Mouse (Mus musculus) heart, postnatal 0 days (tissue): Measurements from ENCODE around the gene Ldlrad3. TPM values are rescaled to one million over a fixed set of nuclear protein-coding genes. Genes with fewer than 3 reads are reported as not detected.

Experiments used
- ATAC-seq: fragments of 200-750 bp; cut with Nextera tagmentation; 2 replicates; pipeline ENCODE4 v1.8.0; 2017; ENCODE audit warnings: low read depth, moderate number of reproducible peaks, moderate library complexity; ENCODE audit not compliant: insufficient read depth
- DNase-seq: peaks from one replicate; pipeline ENCODE4 v3.0.0-alpha.2; 2016; ENCODE audit warnings: low spot score
- H3K27ac ChIP-seq: fragments of 300-500 bp; sonication (generic); 2 replicates; pipeline ENCODE4 v1.5.1; 2014; ENCODE audit warnings: low read depth, mild to moderate bottlenecking
- H3K27me3 ChIP-seq: fragments of 300-500 bp; sonication (generic); 2 replicates; pipeline ENCODE4 v1.6.1; 2014; ENCODE audit warnings: low read length, mixed read lengths; ENCODE audit not compliant: control insufficient read depth, insufficient read depth
- H3K36me3 ChIP-seq: fragments of 300-500 bp; sonication (generic); replicated peaks from 2 replicates; pipeline ENCODE4 v1.6.1; 2014; ENCODE audit warnings: low read length, mixed read lengths; ENCODE audit not compliant: control insufficient read depth, insufficient read depth
- H3K4me1 ChIP-seq: fragments of 300-500 bp; sonication (generic); 2 replicates; pipeline ENCODE4 v1.6.1; 2014; ENCODE audit warnings: antibody characterized with exemption; ENCODE audit not compliant: control insufficient read depth, insufficient read depth
- H3K4me2 ChIP-seq: fragments of 300-500 bp; sonication (generic); 2 replicates; pipeline ENCODE4 v1.6.1; 2014; ENCODE audit warnings: low read depth, mild to moderate bottlenecking, low read length, moderate library complexity
- H3K4me3 ChIP-seq: fragments of 300-500 bp; sonication (generic); 2 replicates; pipeline ENCODE4 v1.5.1; 2014; ENCODE audit warnings: low read depth, low read length
- H3K9ac ChIP-seq: fragments of 300-500 bp; sonication (generic); replicated peaks from 2 replicates; pipeline ENCODE4 v1.6.1; 2014; ENCODE audit warnings: low read depth, low read length, mixed read lengths
- H3K9me3 ChIP-seq: fragments of 300-500 bp; sonication (generic); replicated peaks from 2 replicates; pipeline ENCODE4 v1.6.1; 2016; ENCODE audit warnings: low read length; ENCODE audit not compliant: control insufficient read depth
- CTCF ChIP-seq: IDR thresholded peaks from 2 replicates; pipeline ENCODE4 v1.5.1; 2016; ENCODE audit warnings: antibody characterized with exemption, control low read depth, low read depth
- EP300 ChIP-seq: IDR thresholded peaks from 2 replicates; pipeline ENCODE4 v1.6.1; 2016; ENCODE audit warnings: antibody characterized with exemption, low read depth
- WGBS: fragments of 180-500 bp; shearing (Covaris S2); extraction: QIAGEN DNeasy Blood & Tissue Kit; methylation state at CpG from one replicate; pipeline ENCODE4 v1.1.7; 2014; 5-methylcytosine and 5-hydroxymethylcytosine counted together
- polyA plus RNA-seq: library from polyadenylated mRNA; unstranded; fragments of >200 nt; fragmentation: Nextera tagmentation; extraction: Ambion mirVana; gene quantifications from 2 replicates; pipeline ENCODE4 v1.2.1, GENCODE M21; 2015
- total RNA-seq: library from RNA; depleted of rRNA; stranded (reverse); fragments of >200 nt; gene quantifications from 2 replicates; pipeline ENCODE4 v1.2.3, GENCODE M21; 2014; ENCODE audit warnings: low replicate concordance

Gene Ldlrad3
- total and polyA plus RNA-seq, 2 experiments from 2014 or later: 3.5 to 5.4 TPM

GRCm38 (mm10) chr2:101966017-101966416, 220.2 kb downstream of the Ldlrad3 start:
- Histone ChIP-seq H3K4me1 (no peaks in the 10 kb centered on the region), H3K36me3 (no peaks in the 10 kb centered on the region), H3K9ac (no peak overlapping the region), H3K27ac (no peak overlapping the region), H3K4me3 (no peak overlapping the region), H3K4me2 (no peak overlapping the region), H3K27me3 (no peaks in the 10 kb centered on the region), H3K9me3 (no peaks in the 10 kb centered on the region)
- WGBS: 86% methylated on average over 4 of the region's 4 CpGs
- TF ChIP-seq EP300 (no peak), CTCF (no peak)
- DNase-seq: no peak
- ATAC-seq: no peak

GRCm38 (mm10) chr2:101965515-101965914, 220.7 kb downstream of the Ldlrad3 start:
- no peak for ATAC-seq
- no peak for DNase-seq
- Histone ChIP-seq H3K9me3 (no peaks in the 10 kb centered on the region), H3K4me3 (no peak overlapping the region), H3K36me3 (no peaks in the 10 kb centered on the region), H3K27ac (no peak overlapping the region), H3K4me2 (no peak overlapping the region), H3K9ac (no peak overlapping the region), H3K4me1 (no peaks in the 10 kb centered on the region), H3K27me3 (no peaks in the 10 kb centered on the region)
- 65% methylated on average over 5 of the region's 5 CpGs for WGBS
- no peak for TF ChIP-seq EP300
- TF ChIP-seq CTCF: no peak

- no peak overlapping the region for H3K9ac ChIP-seq
- H3K4me3 ChIP-seq: no peak overlapping the region
- DNase-seq (no peak), ATAC-seq (no peak)
- H3K9me3 ChIP-seq: no peaks in the 10 kb centered on the region
- no peaks in the 10 kb centered on the region for H3K36me3 ChIP-seq
- H3K27me3 ChIP-seq: no peaks in the 10 kb centered on the region
- H3K4me2 ChIP-seq: no peak overlapping the region
- 74% methylated on average over 3 of the region's 3 CpGs for WGBS
- H3K27ac ChIP-seq: no peak overlapping the region
- no peaks in the 10 kb centered on the region for H3K4me1 ChIP-seq
- TF ChIP-seq EP300 (no peak), CTCF (no peak)
Measured at GRCm38 (mm10) chr2:101963367-101963766, 222.8 kb downstream of the Ldlrad3 start.

GRCm38 (mm10) chr2:101962349-101962748, 223.8 kb downstream of the Ldlrad3 start:
- no peak overlapping the region for H3K27ac ChIP-seq
- ATAC-seq (no peak), DNase-seq (no peak)
- H3K36me3 ChIP-seq: no peaks in the 10 kb centered on the region
- no peaks in the 10 kb centered on the region for H3K9me3 ChIP-seq
- no peaks in the 10 kb centered on the region for H3K4me1 ChIP-seq
- no peak overlapping the region for H3K9ac ChIP-seq
- H3K4me2 ChIP-seq: no peak overlapping the region
- H3K27me3 ChIP-seq: no peaks in the 10 kb centered on the region
- TF ChIP-seq CTCF: no peak
- TF ChIP-seq EP300: no peak
- WGBS: 80% methylated on average over 7 of the region's 7 CpGs
- H3K4me3 ChIP-seq: no peak overlapping the region

GRCm38 (mm10) chr2:101961391-101961790, 224.8 kb downstream of the Ldlrad3 start:
- Histone ChIP-seq H3K36me3 (no peaks in the 10 kb centered on the region), H3K27ac (no peak overlapping the region), H3K9ac (no peak overlapping the region), H3K4me3 (no peak overlapping the region), H3K27me3 (no peaks in the 10 kb centered on the region), H3K4me2 (no peak overlapping the region), H3K4me1 (no peaks in the 10 kb centered on the region), H3K9me3 (no peaks in the 10 kb centered on the region)
- ATAC-seq (no peak), DNase-seq (no peak)
- WGBS: 83% methylated on average over 1 of the region's 1 CpGs
- no peak for TF ChIP-seq EP300
- TF ChIP-seq CTCF: no peak

DNA sequence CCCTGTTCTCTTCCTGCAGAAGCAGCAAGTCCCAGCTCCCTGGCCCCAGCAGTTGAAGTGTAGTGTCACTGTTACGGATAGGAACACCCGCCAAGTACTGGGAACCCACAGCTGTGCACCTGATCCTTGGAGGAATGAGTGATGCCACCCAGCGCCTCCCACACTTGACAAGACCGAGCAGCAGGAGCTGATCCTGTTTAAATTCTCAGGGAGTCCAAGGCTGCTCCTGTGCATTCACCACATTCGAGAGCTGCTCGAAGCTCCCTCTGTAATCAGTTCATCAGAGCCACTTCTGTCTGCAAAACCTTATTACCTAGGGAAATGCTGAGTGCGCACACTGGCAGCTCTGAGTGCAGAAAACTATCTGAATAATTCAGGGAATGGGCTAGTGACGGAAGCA, 225.5 kb downstream of the Ldlrad3 start:
- Histone ChIP-seq H3K27me3 (no peaks in the 10 kb centered on the region), H3K9ac (no peak overlapping the region), H3K4me1 (no peaks in the 10 kb centered on the region), H3K4me2 (no peak overlapping the region), H3K36me3 (no peaks in the 10 kb centered on the region), H3K27ac (no peak overlapping the region), H3K9me3 (no peaks in the 10 kb centered on the region), H3K4me3 (no peak overlapping the region)
- no peak for ATAC-seq
- 54% methylated on average over 8 of the region's 8 CpGs for WGBS
- TF ChIP-seq CTCF: no peak
- no peak for TF ChIP-seq EP300
- DNase-seq: no peak
